Mouse (Mus musculus) lung, adult 2 months (tissue): Measurements from ENCODE around the gene Nbea.

Experiments used
- CTCF ChIP-seq: fragments of 200-500 bp; IDR thresholded peaks from 2 replicates; pipeline ENCODE4 v1.5.1; 2011; ENCODE audit warnings: mild to moderate bottlenecking, low read length, control low read depth; ENCODE audit not compliant: insufficient read depth
- POLR2A ChIP-seq: fragments of 200-500 bp; IDR thresholded peaks from 2 replicates; pipeline ENCODE4 v1.6.1; 2011; ENCODE audit warnings: low read depth, mild to moderate bottlenecking, control low read depth, low read length, borderline replicate concordance; ENCODE audit errors: extremely low read depth

DNA sequence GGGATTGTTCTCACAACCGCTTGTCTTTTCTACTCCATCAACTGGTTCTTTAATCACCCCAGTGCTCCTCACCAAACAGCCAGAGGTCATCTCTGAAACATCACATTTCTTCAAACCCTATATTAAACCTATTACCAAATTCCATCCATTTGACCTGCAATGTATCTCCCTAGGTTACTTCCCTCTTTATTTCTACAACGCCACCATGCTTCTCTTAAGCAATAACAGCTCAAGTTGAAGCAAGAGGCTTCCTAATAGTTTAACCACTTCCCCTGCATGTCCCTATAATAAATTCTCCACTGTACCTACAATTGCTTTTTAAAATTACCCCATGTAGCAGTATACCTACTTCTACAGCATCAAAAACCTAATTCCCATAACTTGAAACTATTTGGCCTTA is 205.1 kb downstream of the Nbea start:
- TF ChIP-seq POLR2A (no peak), CTCF (no peak)
